Mouse (Mus musculus): ENCODE measurements around the gene Sohlh2. TPM values are rescaled to one million over a fixed set of nuclear protein-coding genes. Genes with fewer than 3 reads are reported as not detected.

Sohlh2 gene
- total RNA-seq (2014; rRNA removed), result not detected in 2 replicates
- not detected in 2 replicates for polyA plus RNA-seq (2015; fragmentation: Nextera tagmentation; extraction: Ambion mirVana)

GRCm38 (mm10) chr3:55181766-55182165, at the start of gene Sohlh2:
TSS of gene Sohlh2 (plus strand) at chr3:55182028.
- ATAC-seq (no peak), DNase-seq (no peak)
- Histone ChIP-seq H3K27me3 (ENCODE audit: insufficient read depth, low read length) (no peaks in the 10 kb centered on the region), H3K36me3 (ENCODE audit: insufficient read depth) (no peaks in the 10 kb centered on the region), H3K4me2 (ENCODE audit: low read depth) (no peak within 1 kb of the TSS), H3K9ac (no peak within 1 kb of the TSS), H3K9me3 (ENCODE audit: low read length) (no peaks in the 10 kb centered on the region), H3K27ac (ENCODE audit: low read depth, low read length) (no peak within 1 kb of the TSS), H3K4me3 (ENCODE audit: low read depth, low read length) (no peak within 1 kb of the TSS), H3K4me1 (ENCODE audit: insufficient read depth) (no peaks in the 10 kb centered on the region)
- no peak for TF ChIP-seq CTCF (IDR thresholded peaks at IDR 0.05; ENCODE audit: low read depth)
- 96% methylated on average over 22 of the region's 22 CpGs for WGBS

DNA sequence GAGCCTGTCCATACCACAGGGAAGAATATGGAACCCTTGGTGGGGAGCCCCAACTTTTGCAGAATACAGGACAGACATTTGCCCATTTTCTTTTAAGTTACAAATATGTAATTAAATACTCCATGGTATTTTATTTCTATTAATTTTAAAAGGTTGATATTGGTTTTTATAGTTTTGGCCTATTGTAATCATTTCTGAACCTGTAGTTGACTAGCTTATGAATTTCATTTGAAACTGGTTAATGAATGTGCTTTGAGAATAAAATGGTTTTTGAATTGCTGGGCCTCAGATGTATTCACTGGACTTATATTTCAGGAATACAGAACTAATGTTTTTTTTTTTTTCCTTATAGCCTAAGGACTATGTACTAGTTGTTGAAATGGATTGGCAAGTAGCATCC, 44.8 kb upstream of the Sohlh2 start, which contains the start of gene Ccdc169:
TSS of gene Ccdc169 (plus strand) at position 301 of the 400 bp plus-strand sequence.
- Histone ChIP-seq H3K36me3 (ENCODE audit: insufficient read depth) (peaks cover 27% of the 10 kb centered on the region), H3K27ac (ENCODE audit: low read depth, low read length) (no peak within 1 kb of the TSS), H3K4me2 (ENCODE audit: low read depth) (no peak within 1 kb of the TSS), H3K9ac (no peak within 1 kb of the TSS), H3K4me1 (ENCODE audit: insufficient read depth) (no peaks in the 10 kb centered on the region), H3K4me3 (ENCODE audit: low read depth, low read length) (no peak within 1 kb of the TSS), H3K27me3 (ENCODE audit: insufficient read depth, low read length) (no peaks in the 10 kb centered on the region), H3K9me3 (ENCODE audit: low read length) (no peaks in the 10 kb centered on the region)
- ATAC-seq (no peak), DNase-seq (no peak)
- TF ChIP-seq CTCF (IDR thresholded peaks at IDR 0.05; ENCODE audit: low read depth), result no peak

- no peak overlapping the region for H3K27ac ChIP-seq (ENCODE audit: low read depth, low read length)
- H3K36me3 ChIP-seq (ENCODE audit: insufficient read depth), result peaks cover 15% of the 10 kb centered on the region
- H3K27me3 ChIP-seq (ENCODE audit: insufficient read depth, low read length), result no peaks in the 10 kb centered on the region
- no peak for ATAC-seq
- no peak for TF ChIP-seq CTCF (IDR thresholded peaks at IDR 0.05; ENCODE audit: low read depth)
- DNase-seq, result no peak
- WGBS, result 88% methylated on average over 12 of the region's 12 CpGs
- no peaks in the 10 kb centered on the region for H3K4me1 ChIP-seq (ENCODE audit: insufficient read depth)
- H3K9ac ChIP-seq, result no peak overlapping the region
- H3K4me2 ChIP-seq (ENCODE audit: low read depth), result no peak overlapping the region
- H3K9me3 ChIP-seq (ENCODE audit: low read length), result no peaks in the 10 kb centered on the region
- H3K4me3 ChIP-seq (ENCODE audit: low read depth, low read length), result no peak overlapping the region
Observed at GRCm38 (mm10) chr3:55139837-55140236, 42.0 kb upstream of the Sohlh2 start.

- H3K4me2 ChIP-seq (ENCODE audit: low read depth), result no peak overlapping the region
- peaks cover 5% of the 10 kb centered on the region for H3K36me3 ChIP-seq (ENCODE audit: insufficient read depth)
- no peak overlapping the region for H3K9ac ChIP-seq
- 90% methylated on average over 2 of the region's 2 CpGs for WGBS
- no peaks in the 10 kb centered on the region for H3K9me3 ChIP-seq (ENCODE audit: low read length)
- H3K27me3 ChIP-seq (ENCODE audit: insufficient read depth, low read length), result no peaks in the 10 kb centered on the region
- H3K4me1 ChIP-seq (ENCODE audit: insufficient read depth), result no peaks in the 10 kb centered on the region
- H3K4me3 ChIP-seq (ENCODE audit: low read depth, low read length), result no peak overlapping the region
- ATAC-seq (no peak), DNase-seq (no peak)
- H3K27ac ChIP-seq (ENCODE audit: low read depth, low read length), result no peak overlapping the region
- no peak for TF ChIP-seq CTCF (IDR thresholded peaks at IDR 0.05; ENCODE audit: low read depth)
Observed at GRCm38 (mm10) chr3:55141401-55141800, 40.4 kb upstream of the Sohlh2 start.

DNA sequence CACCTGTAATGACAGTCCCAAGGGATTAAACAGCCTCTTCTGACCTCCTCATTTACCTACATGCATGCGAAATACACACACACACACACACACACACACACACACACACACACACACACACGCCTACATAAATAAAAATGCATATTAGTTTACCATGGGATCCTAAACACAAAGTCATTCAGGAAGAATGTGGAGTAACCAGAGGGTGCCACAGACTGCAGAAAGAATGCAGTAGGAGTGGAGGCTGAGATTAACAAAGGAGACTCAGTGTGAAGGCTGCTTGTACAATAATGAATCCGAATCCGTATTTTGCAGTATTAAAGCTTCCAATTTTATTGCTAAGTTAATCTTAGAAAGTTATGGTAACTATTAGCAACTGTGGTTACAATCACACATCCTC, 36.9 kb upstream of the Sohlh2 start:
- H3K27ac ChIP-seq (ENCODE audit: low read depth, low read length), result no peak overlapping the region
- DNase-seq (no peak), ATAC-seq (no peak)
- no peaks in the 10 kb centered on the region for H3K36me3 ChIP-seq (ENCODE audit: insufficient read depth)
- TF ChIP-seq CTCF (IDR thresholded peaks at IDR 0.05; ENCODE audit: low read depth), result no peak
- no peaks in the 10 kb centered on the region for H3K4me1 ChIP-seq (ENCODE audit: insufficient read depth)
- H3K27me3 ChIP-seq (ENCODE audit: insufficient read depth, low read length), result no peaks in the 10 kb centered on the region
- WGBS, result 62% methylated on average over 4 of the region's 4 CpGs
- H3K9me3 ChIP-seq (ENCODE audit: low read length), result no peaks in the 10 kb centered on the region
- no peak overlapping the region for H3K9ac ChIP-seq
- H3K4me2 ChIP-seq (ENCODE audit: low read depth), result no peak overlapping the region
- H3K4me3 ChIP-seq (ENCODE audit: low read depth, low read length), result no peak overlapping the region

- DNase-seq, result no peak
- no peak overlapping the region for H3K4me2 ChIP-seq (ENCODE audit: low read depth)
- H3K36me3 ChIP-seq (ENCODE audit: insufficient read depth), result no peaks in the 10 kb centered on the region
- 71% methylated on average over 6 of the region's 6 CpGs for WGBS
- no peak overlapping the region for H3K9ac ChIP-seq
- no peaks in the 10 kb centered on the region for H3K27me3 ChIP-seq (ENCODE audit: insufficient read depth, low read length)
- no peaks in the 10 kb centered on the region for H3K9me3 ChIP-seq (ENCODE audit: low read length)
- ATAC-seq, result no peak
- no peaks in the 10 kb centered on the region for H3K4me1 ChIP-seq (ENCODE audit: insufficient read depth)
- TF ChIP-seq CTCF (IDR thresholded peaks at IDR 0.05; ENCODE audit: low read depth), result no peak
- no peak overlapping the region for H3K27ac ChIP-seq (ENCODE audit: low read depth, low read length)
- H3K4me3 ChIP-seq (ENCODE audit: low read depth, low read length), result no peak overlapping the region
Observed at GRCm38 (mm10) chr3:55146441-55146840, 35.4 kb upstream of the Sohlh2 start.

DNA sequence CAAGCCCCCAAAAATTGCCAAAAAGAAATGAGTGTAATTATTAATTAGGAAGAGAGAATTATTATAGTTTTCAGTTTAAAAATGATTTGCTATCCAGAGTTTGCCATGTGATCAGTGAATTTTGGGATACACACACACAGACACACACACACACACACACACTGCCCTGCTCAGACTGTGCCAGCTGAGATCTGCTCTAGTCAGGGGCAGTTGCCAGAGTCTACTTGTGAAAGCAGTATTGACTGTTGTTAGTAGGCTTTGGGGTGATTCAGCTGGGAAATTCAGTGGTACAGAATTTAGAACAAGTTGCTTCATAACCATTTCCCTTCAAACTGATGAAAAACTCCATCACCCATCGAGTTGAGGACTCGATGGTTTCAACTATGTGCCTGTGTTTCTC, 34.7 kb upstream of the Sohlh2 start:
- no peak for ATAC-seq
- no peak for DNase-seq
- Histone ChIP-seq H3K4me2 (ENCODE audit: low read depth) (no peak overlapping the region), H3K27me3 (ENCODE audit: insufficient read depth, low read length) (no peaks in the 10 kb centered on the region), H3K4me1 (ENCODE audit: insufficient read depth) (no peaks in the 10 kb centered on the region), H3K9me3 (ENCODE audit: low read length) (no peaks in the 10 kb centered on the region), H3K9ac (no peak overlapping the region), H3K36me3 (ENCODE audit: insufficient read depth) (no peaks in the 10 kb centered on the region), H3K27ac (ENCODE audit: low read depth, low read length) (no peak overlapping the region), H3K4me3 (ENCODE audit: low read depth, low read length) (no peak overlapping the region)
- WGBS, result 93% methylated on average over 2 of the region's 2 CpGs
- no peak for TF ChIP-seq CTCF (IDR thresholded peaks at IDR 0.05; ENCODE audit: low read depth)

- 28% methylated on average over 3 of the region's 3 CpGs for WGBS
- H3K36me3 ChIP-seq (ENCODE audit: insufficient read depth), result no peaks in the 10 kb centered on the region
- no peaks in the 10 kb centered on the region for H3K4me1 ChIP-seq (ENCODE audit: insufficient read depth)
- DNase-seq (no peak), ATAC-seq (no peak)
- no peak overlapping the region for H3K4me3 ChIP-seq (ENCODE audit: low read depth, low read length)
- H3K27ac ChIP-seq (ENCODE audit: low read depth, low read length), result no peak overlapping the region
- no peaks in the 10 kb centered on the region for H3K9me3 ChIP-seq (ENCODE audit: low read length)
- H3K9ac ChIP-seq, result no peak overlapping the region
- H3K4me2 ChIP-seq (ENCODE audit: low read depth), result no peak overlapping the region
- H3K27me3 ChIP-seq (ENCODE audit: insufficient read depth, low read length), result no peaks in the 10 kb centered on the region
- no peak for TF ChIP-seq CTCF (IDR thresholded peaks at IDR 0.05; ENCODE audit: low read depth)
Observed at GRCm38 (mm10) chr3:55148091-55148490, 33.7 kb upstream of the Sohlh2 start.
